Comparison of ENCODE assay signal across 24 mouse cellular contexts in the genomic region with DNA sequence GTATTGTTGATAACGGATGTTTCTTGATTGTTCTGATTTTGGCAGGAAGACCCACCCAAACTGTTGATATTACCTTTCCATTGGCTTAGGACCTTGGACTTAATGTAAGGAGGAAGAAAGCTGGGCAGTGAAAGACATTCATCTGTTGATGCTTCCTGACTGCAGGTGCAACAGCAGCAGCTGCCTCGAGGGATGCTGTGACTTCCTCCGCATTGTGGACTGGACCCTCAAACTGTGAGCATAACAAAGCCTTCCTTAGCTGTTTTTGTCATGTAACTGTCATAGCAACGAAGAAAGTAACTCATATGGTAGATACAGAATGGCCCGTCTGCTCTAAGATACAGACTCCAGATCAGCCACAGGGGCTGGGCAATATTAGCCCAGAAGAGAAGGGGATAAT.
DNase-seq lines count a peak whose midpoint lies in the region; TF ChIP-seq lines count a peak whose summit lies in the region.
"Had no signal": no experiment of that assay in that cellular context is flagged by ENCODE, and none has a peak within 500 bp of the region (broad histone marks: within the 10 kb centered on the region; RNA-seq: fewer than 3 reads in every experiment).

No protein-coding gene starts in this region.

- no peaks in the 10 kb centered on the region for H3K27me3 ChIP-seq in ES-Bruce4 (ENCODE audit: control insufficient read depth, insufficient read depth, low read length, poor library complexity, severe bottlenecking)
- H3K27me3 ChIP-seq: CH12.LX, Patski had no signal

- no peak overlapping the region for H3K27ac ChIP-seq in ES-Bruce4 (ENCODE audit: insufficient read depth, low read length)

- no peaks in the 10 kb centered on the region for H3K9me3 ChIP-seq in ES-Bruce4 (replicated peaks; ENCODE audit: control insufficient read depth, insufficient read depth, low read length, poor library complexity, severe bottlenecking)

- no peak for TF ChIP-seq POLR2A in ES-Bruce4 (IDR thresholded peaks at IDR 0.05; ENCODE audit: insufficient read depth, low read length)

- no peak overlapping the region for H3K4me3 ChIP-seq in ES-Bruce4 (ENCODE audit: low read depth, low read length)

- TF ChIP-seq CTCF in ES-Bruce4 (IDR thresholded peaks at IDR 0.05; ENCODE audit: low read depth, low read length): no peak

- TF ChIP-seq EP300 in ES-Bruce4 (IDR thresholded peaks at IDR 0.05; ENCODE audit: insufficient read depth, low read depth, low read length): peak; percentile 92

- no peaks in the 10 kb centered on the region for H3K36me3 ChIP-seq in ES-Bruce4 (ENCODE audit: control insufficient read depth, insufficient read depth, low read length, poor library complexity, severe bottlenecking)
- H3K36me3 ChIP-seq: G1E had no signal

- no peaks in the 10 kb centered on the region for H3K4me1 ChIP-seq in ES-Bruce4 (ENCODE audit: control insufficient read depth, insufficient read depth, low read length)

- DNase-seq in ES-CJ7 (ENCODE audit: low read depth, low spot score) (peak; percentile 15), R1 (ENCODE audit: low read depth, low spot score) (peak; percentile 66), ZHBTc4 (ENCODE audit: low read depth, low spot score) (peak; percentile 42)
- no peak for DNase-seq in lung, postnatal 4 days
- DNase-seq in urinary bladder, postnatal 10 days (ENCODE audit: low spot score): no peak
- DNase-seq in urinary bladder, postnatal 14 days (ENCODE audit: low spot score): no peak
- DNase-seq in thymus, postnatal 10 days (ENCODE audit: low spot score in 2 of 2): no peak
- DNase-seq: adrenal gland, adult 2 months; adrenal gland, adult 8-10 months; adrenal gland, postnatal 10 days; adrenal gland, postnatal 14 days; adrenal gland, postnatal 25 days; adrenal gland, postnatal 36 days; B cell, adult 2 months; cerebellum, adult 11 months; cerebellum, adult 11-12 months; cerebellum, adult 18-20 months; cerebellum, adult 2 months; cerebellum, adult 8-10 months; cerebellum, adult 9-10 months had no signal

- H3K9ac ChIP-seq in ES-Bruce4 (ENCODE audit: low read depth, poor library complexity, severe bottlenecking): no peak overlapping the region

Comparison
In these comparisons a context has a peak if more than half of its experiments do, and no peak if none do; other contexts are left out.
1. DNase-seq: peak in ES-CJ7 (single experiment), R1 (single experiment) and ZHBTc4 (single experiment); none in lung, postnatal 4 days (0 of 2), urinary bladder, postnatal 10 days (single experiment), urinary bladder, postnatal 14 days (single experiment) and thymus, postnatal 10 days (0 of 2).